Mouse (Mus musculus) granulocyte monocyte progenitor cell, adult 5-6 weeks (primary cell): ENCODE measurements around the gene Ahdc1. TPM values are rescaled to one million over a fixed set of nuclear protein-coding genes. Genes with fewer than 3 reads are reported as not detected.
A peak's percentile ranks its signal among the peaks of the same experiment; 100 is the strongest.

ENCODE experiments used
- ATAC-seq: replicated peaks from 2 replicates; pipeline ENCODE4 v1.8.0; 2016; ENCODE audit warnings: mild to moderate bottlenecking, moderate TSS enrichment, inconsistent platforms; ENCODE audit not compliant: poor library complexity, severe bottlenecking
- total RNA-seq, 2 experiments: library from RNA; stranded (forward) in 1 of 2; stranded (reverse) in 1 of 2; fragments of 200-712, 200-1000 nt in 1 of 2; fragments of >200 nt in 1 of 2; fragmentation: Nextera tagmentation in 1 of 2; gene quantifications; 2 replicates each; pipeline ENCODE4 v1.2.3; 2014 to 2017

The Ahdc1 gene
- total RNA-seq, 2 experiments from 2014 or later = 0.93 to 1.3 TPM

GRCm38 (mm10) chr4:133035946-133036345 is 24.9 kb downstream of the Ahdc1 start:
- no peak for ATAC-seq

- ATAC-seq = no peak
Measured at GRCm38 (mm10) chr4:133037293-133037692, 26.2 kb downstream of the Ahdc1 start.

GRCm38 (mm10) chr4:133037798-133038197 is 26.7 kb downstream of the Ahdc1 start:
- no peak for ATAC-seq

- peak; percentile 51; the same call in 1 of the 2 replicates for ATAC-seq
Measured at GRCm38 (mm10) chr4:133038521-133039115, 27.6 kb downstream of the Ahdc1 start.

GRCm38 (mm10) chr4:133039116-133039819 is 28.2 kb downstream of the Ahdc1 start:
- ATAC-seq = no peak; the same call in 1 of the 2 replicates

GRCm38 (mm10) chr4:133039832-133040231 is 28.8 kb downstream of the Ahdc1 start:
- no peak for ATAC-seq

- ATAC-seq = no peak
Measured at GRCm38 (mm10) chr4:133040241-133040904, 29.3 kb downstream of the Ahdc1 start.

- no peak for ATAC-seq
Measured at GRCm38 (mm10) chr4:133042244-133042643, 31.2 kb downstream of the Ahdc1 start.

- no peak for ATAC-seq
Measured at GRCm38 (mm10) chr4:133042651-133043635, 31.9 kb downstream of the Ahdc1 start.

- ATAC-seq = no peak
Measured at GRCm38 (mm10) chr4:133043798-133044646, 33.0 kb downstream of the Ahdc1 start.

- ATAC-seq = no peak
Measured at GRCm38 (mm10) chr4:133044647-133045094, 33.6 kb downstream of the Ahdc1 start.

- ATAC-seq = no peak
Measured at GRCm38 (mm10) chr4:133045771-133046474, 34.9 kb downstream of the Ahdc1 start.

- ATAC-seq = no peak
Measured at GRCm38 (mm10) chr4:133046691-133047352, 35.8 kb downstream of the Ahdc1 start.

GRCm38 (mm10) chr4:133047353-133048105 is 36.5 kb downstream of the Ahdc1 start:
- no peak for ATAC-seq

- no peak for ATAC-seq
Measured at GRCm38 (mm10) chr4:133049071-133049920, 38.2 kb downstream of the Ahdc1 start.

GRCm38 (mm10) chr4:133050196-133050836 is 39.3 kb downstream of the Ahdc1 start:
- peak; percentile 13; the same call in 1 of the 2 replicates for ATAC-seq
